Mouse (Mus musculus): ENCODE data around the gene Vpreb3. TPM values are rescaled to one million over a fixed set of nuclear protein-coding genes. Genes with fewer than 3 reads are reported as not detected.
A peak's percentile ranks its signal among the peaks of the same experiment; 100 is the strongest.

Gene Vpreb3
- polyA plus RNA-seq (2015; fragmentation: Nextera tagmentation; extraction: Ambion mirVana) = 0.16 and 0.22 TPM in 2 replicates

GRCm38 (mm10) chr10:75942736-75943477 is at the start of gene Vpreb3:
TSS of gene Vpreb3 (plus strand) at chr10:75943057.
- TF ChIP-seq CTCF (IDR thresholded peaks at IDR 0.05; ENCODE audit: low read depth) (no peak), EP300 (optimal IDR thresholded peaks at IDR 0.05) (no peak)
- no peak within 1 kb of the TSS for H3K27ac ChIP-seq (replicated peaks)
- 74% methylated on average over 15 of the region's 15 CpGs for WGBS

GRCm38 (mm10) chr10:75893089-75893750 is 49.6 kb upstream of the Vpreb3 start, which contains the start of gene Derl3:
TSS of gene Derl3 (plus strand) at chr10:75893413.
- peak; percentile 98 for DNase-seq (ENCODE audit: low spot score)
- Histone ChIP-seq H3K27ac (replicated peaks) (no peak within 1 kb of the TSS; the same call in none of the 2 replicates), H3K9ac (ENCODE audit: low read length) (peak within 1 kb of the TSS; percentile 59), H3K4me1 (replicated peaks; ENCODE audit: control insufficient read depth, insufficient read depth) (0 out of 2 replicates have a peak, but pooled peaks cover under 1% of the 10 kb centered on the region), H3K4me2 (replicated peaks; ENCODE audit: low read depth) (peak within 1 kb of the TSS; percentile 74), H3K36me3 (ENCODE audit: control insufficient read depth, insufficient read depth, low read length) (peaks cover 15% of the 10 kb centered on the region), H3K4me3 (ENCODE audit: low read depth, low read length) (peak within 1 kb of the TSS; percentile 38), H3K27me3 (ENCODE audit: control insufficient read depth, insufficient read depth, low read length) (no peaks in the 10 kb centered on the region), H3K9me3 (ENCODE audit: control insufficient read depth, low read length) (no peaks in the 10 kb centered on the region)
- WGBS = 1% methylated on average over 41 of the region's 51 CpGs
- ATAC-seq (ENCODE audit: low FRiP score, low TSS enrichment) = peak; percentile 100
- TF ChIP-seq EP300 (optimal IDR thresholded peaks at IDR 0.05) = no peak
- TF ChIP-seq CTCF (IDR thresholded peaks at IDR 0.05; ENCODE audit: low read depth) = no peak

More at GRCm38 (mm10) chr10:75942736-75943477, at the start of gene Vpreb3:
- H3K9ac ChIP-seq (ENCODE audit: low read length) = no peak within 1 kb of the TSS
- H3K4me1 ChIP-seq (replicated peaks; ENCODE audit: control insufficient read depth, insufficient read depth) = no peaks in the 10 kb centered on the region
- H3K27me3 ChIP-seq (ENCODE audit: control insufficient read depth, insufficient read depth, low read length) = no peaks in the 10 kb centered on the region
- H3K9me3 ChIP-seq (ENCODE audit: control insufficient read depth, low read length) = no peaks in the 10 kb centered on the region
- no peak within 1 kb of the TSS for H3K4me2 ChIP-seq (replicated peaks; ENCODE audit: low read depth)
- no peaks in the 10 kb centered on the region for H3K36me3 ChIP-seq (ENCODE audit: control insufficient read depth, insufficient read depth, low read length)
- no peak within 1 kb of the TSS for H3K4me3 ChIP-seq (ENCODE audit: low read depth, low read length)
- ATAC-seq (ENCODE audit: low FRiP score, low TSS enrichment) = no peak
- DNase-seq (ENCODE audit: low spot score) = no peak

- Histone ChIP-seq H3K9ac (ENCODE audit: low read length) (no peak overlapping the region), H3K4me1 (replicated peaks; ENCODE audit: control insufficient read depth, insufficient read depth) (peaks cover 3% of the 10 kb centered on the region; the same call in 1 of the 2 replicates), H3K4me3 (ENCODE audit: low read depth, low read length) (no peak overlapping the region), H3K4me2 (replicated peaks; ENCODE audit: low read depth) (no peak overlapping the region), H3K9me3 (ENCODE audit: control insufficient read depth, low read length) (no peaks in the 10 kb centered on the region), H3K27me3 (ENCODE audit: control insufficient read depth, insufficient read depth, low read length) (no peaks in the 10 kb centered on the region), H3K36me3 (ENCODE audit: control insufficient read depth, insufficient read depth, low read length) (peaks cover 15% of the 10 kb centered on the region), H3K27ac (replicated peaks) (no peak overlapping the region)
- ATAC-seq (ENCODE audit: low FRiP score, low TSS enrichment) (no peak), DNase-seq (ENCODE audit: low spot score) (no peak)
- WGBS = 72% methylated on average over 6 of the region's 6 CpGs
- TF ChIP-seq CTCF (IDR thresholded peaks at IDR 0.05; ENCODE audit: low read depth) (no peak), EP300 (optimal IDR thresholded peaks at IDR 0.05) (no peak)
Observed at GRCm38 (mm10) chr10:75894601-75895000, 48.3 kb upstream of the Vpreb3 start.

- Histone ChIP-seq H3K4me1 (replicated peaks; ENCODE audit: control insufficient read depth, insufficient read depth) (peaks cover 3% of the 10 kb centered on the region; the same call in 1 of the 2 replicates), H3K4me2 (replicated peaks; ENCODE audit: low read depth) (no peak overlapping the region), H3K27me3 (ENCODE audit: control insufficient read depth, insufficient read depth, low read length) (no peaks in the 10 kb centered on the region), H3K4me3 (ENCODE audit: low read depth, low read length) (no peak overlapping the region), H3K27ac (replicated peaks) (no peak overlapping the region), H3K9ac (ENCODE audit: low read length) (no peak overlapping the region), H3K36me3 (ENCODE audit: control insufficient read depth, insufficient read depth, low read length) (peaks cover 15% of the 10 kb centered on the region), H3K9me3 (ENCODE audit: control insufficient read depth, low read length) (no peaks in the 10 kb centered on the region)
- no peak for TF ChIP-seq EP300 (optimal IDR thresholded peaks at IDR 0.05)
- TF ChIP-seq CTCF (IDR thresholded peaks at IDR 0.05; ENCODE audit: low read depth) = no peak
- no peak for DNase-seq (ENCODE audit: low spot score)
- WGBS = 92% methylated on average over 5 of the region's 5 CpGs
- ATAC-seq (ENCODE audit: low FRiP score, low TSS enrichment) = no peak
Observed at GRCm38 (mm10) chr10:75895730-75896129, 47.1 kb upstream of the Vpreb3 start.

GRCm38 (mm10) chr10:75896208-75896607 is 46.6 kb upstream of the Vpreb3 start:
- H3K4me3 ChIP-seq (ENCODE audit: low read depth, low read length) = no peak overlapping the region
- peaks cover 3% of the 10 kb centered on the region; the same call in 1 of the 2 replicates for H3K4me1 ChIP-seq (replicated peaks; ENCODE audit: control insufficient read depth, insufficient read depth)
- no peaks in the 10 kb centered on the region for H3K9me3 ChIP-seq (ENCODE audit: control insufficient read depth, low read length)
- no peak for DNase-seq (ENCODE audit: low spot score)
- H3K9ac ChIP-seq (ENCODE audit: low read length) = no peak overlapping the region
- 93% methylated on average over 1 of the region's 1 CpGs for WGBS
- H3K27me3 ChIP-seq (ENCODE audit: control insufficient read depth, insufficient read depth, low read length) = no peaks in the 10 kb centered on the region
- ATAC-seq (ENCODE audit: low FRiP score, low TSS enrichment) = no peak
- peaks cover 15% of the 10 kb centered on the region for H3K36me3 ChIP-seq (ENCODE audit: control insufficient read depth, insufficient read depth, low read length)
- H3K4me2 ChIP-seq (replicated peaks; ENCODE audit: low read depth) = no peak overlapping the region
- H3K27ac ChIP-seq (replicated peaks) = no peak overlapping the region
- no peak for TF ChIP-seq CTCF (IDR thresholded peaks at IDR 0.05; ENCODE audit: low read depth)
- no peak for TF ChIP-seq EP300 (optimal IDR thresholded peaks at IDR 0.05)

Data from stomach, postnatal 0 days (tissue).